8 mouse cellular contexts compared by ENCODE assay signal in the genomic region with DNA sequence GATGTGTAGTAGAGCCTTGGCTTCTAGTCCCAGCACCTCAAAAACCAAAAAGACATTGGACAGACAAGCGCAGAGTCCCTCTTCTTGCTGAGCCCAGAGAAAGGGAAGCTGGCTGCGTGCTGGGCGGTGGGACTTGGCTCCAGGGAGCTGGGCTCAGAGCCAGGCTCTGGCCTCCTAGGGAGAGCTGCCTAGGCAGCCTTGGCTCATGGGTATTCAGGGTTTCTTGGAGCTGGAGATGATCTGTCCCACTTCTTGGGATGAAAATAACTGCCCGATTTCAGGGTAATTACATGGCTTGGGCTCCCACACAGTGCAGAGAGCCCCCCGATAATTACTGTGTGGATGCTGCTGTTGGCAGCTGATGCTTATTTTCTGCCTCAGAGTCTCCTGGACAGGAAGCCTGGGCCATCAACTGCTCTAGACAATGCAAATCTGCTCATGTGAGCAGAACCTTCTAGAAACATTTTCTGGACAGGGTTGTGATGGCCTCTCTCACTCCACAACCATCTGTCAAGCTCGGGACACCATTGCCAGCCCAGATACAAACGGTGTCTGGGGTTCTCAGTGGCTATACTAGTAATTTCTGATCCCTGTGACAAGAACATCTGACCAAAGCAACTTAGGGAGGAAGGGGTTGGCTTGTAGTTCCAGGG. TPM values are rescaled to one million over a fixed set of nuclear protein-coding genes. Genes with fewer than 3 reads are reported as not detected.
DNase-seq lines count a peak whose midpoint lies in the region; ATAC-seq lines count a peak whose summit lies in the region.

No protein-coding gene starts in this region.

- no peaks in the 10 kb centered on the region for H3K27me3 ChIP-seq in midbrain, embryonic 11.5 days (ENCODE audit: control insufficient read depth, insufficient read depth, low read length)
- no peaks in the 10 kb centered on the region for H3K27me3 ChIP-seq in midbrain, embryonic 16.5 days (ENCODE audit: control insufficient read depth, insufficient read depth, low read depth, low read length)
- H3K27me3 ChIP-seq in stomach, embryonic 16.5 days (ENCODE audit: control insufficient read depth, insufficient read depth, low read length): no peaks in the 10 kb centered on the region

- peaks cover 9% of the 10 kb centered on the region for H3K4me1 ChIP-seq in midbrain, embryonic 11.5 days (ENCODE audit: control insufficient read depth, insufficient read depth, low read length)
- H3K4me1 ChIP-seq in midbrain, embryonic 16.5 days (ENCODE audit: control insufficient read depth, insufficient read depth, low read length): no peaks in the 10 kb centered on the region
- H3K4me1 ChIP-seq in stomach, embryonic 16.5 days (ENCODE audit: control insufficient read depth, insufficient read depth, low read length): no peaks in the 10 kb centered on the region

- ATAC-seq in midbrain, embryonic 11.5 days (ENCODE audit: low FRiP score): no peak
- no peak for ATAC-seq in midbrain, embryonic 16.5 days
- ATAC-seq in stomach, embryonic 16.5 days (ENCODE audit: insufficient read depth, low FRiP score): no peak

- no peak overlapping the region for H3K9ac ChIP-seq in midbrain, embryonic 11.5 days (ENCODE audit: low read length)
- H3K9ac ChIP-seq in midbrain, embryonic 16.5 days (ENCODE audit: low read depth, low read length): no peak overlapping the region
- no peak overlapping the region for H3K9ac ChIP-seq in stomach, embryonic 16.5 days (ENCODE audit: low read length)

- H3K36me3 ChIP-seq in midbrain, embryonic 11.5 days (ENCODE audit: control insufficient read depth, insufficient read depth, low read length): no peaks in the 10 kb centered on the region
- no peaks in the 10 kb centered on the region for H3K36me3 ChIP-seq in midbrain, embryonic 16.5 days (ENCODE audit: control insufficient read depth, insufficient read depth, low read length)
- H3K36me3 ChIP-seq in stomach, embryonic 16.5 days (ENCODE audit: control insufficient read depth, insufficient read depth, low read length): no peaks in the 10 kb centered on the region

- no peak overlapping the region for H3K4me2 ChIP-seq in midbrain, embryonic 11.5 days
- H3K4me2 ChIP-seq in midbrain, embryonic 16.5 days (ENCODE audit: low read length): no peak overlapping the region
- no peak overlapping the region for H3K4me2 ChIP-seq in stomach, embryonic 16.5 days (ENCODE audit: low read depth, low read length)

- H3K4me3 ChIP-seq in midbrain, embryonic 11.5 days (ENCODE audit: low read depth, low read length): no peak overlapping the region
- H3K4me3 ChIP-seq in midbrain, embryonic 16.5 days (ENCODE audit: low read depth, low read length): no peak overlapping the region
- no peak overlapping the region for H3K4me3 ChIP-seq in stomach, embryonic 16.5 days (replicated peaks; ENCODE audit: low read length)

- no peaks in the 10 kb centered on the region for H3K9me3 ChIP-seq in midbrain, embryonic 11.5 days (ENCODE audit: control insufficient read depth, low read length)
- no peaks in the 10 kb centered on the region for H3K9me3 ChIP-seq in midbrain, embryonic 16.5 days (replicated peaks; ENCODE audit: control insufficient read depth, low read length, poor library complexity, severe bottlenecking)
- H3K9me3 ChIP-seq in stomach, embryonic 16.5 days (replicated peaks; ENCODE audit: control insufficient read depth, low read length): no peaks in the 10 kb centered on the region

- H3K27ac ChIP-seq in midbrain, embryonic 11.5 days (ENCODE audit: low read depth, low read length): no peak overlapping the region
- H3K27ac ChIP-seq in midbrain, embryonic 16.5 days (ENCODE audit: low read length): no peak overlapping the region; the same call in 1 of the 2 replicates
- H3K27ac ChIP-seq in stomach, embryonic 16.5 days (ENCODE audit: low read length): peak overlapping the region; percentile 12; the same call in 1 of the 2 replicates

- WGBS in midbrain, embryonic 11.5 days: 85% methylated on average over 7 of the region's 7 CpGs
- whole genome bisulfite sequencing in midbrain, embryonic 16.5 days: 80% methylated on average over 7 of the region's 7 CpGs
- 64% methylated on average over 7 of the region's 7 CpGs for WGBS in stomach, embryonic 16.5 days

- DNase-seq in adrenal gland, postnatal 14 days: peak; percentile 54
- DNase-seq in adrenal gland, postnatal 4 days (ENCODE audit: low spot score in 2 of 2): no peak
- peak; percentile 69 for DNase-seq in midbrain, embryonic 11.5 days (ENCODE audit: low spot score, missing footprints)
- DNase-seq in heart, adult 9 months (ENCODE audit: low spot score in 2 of 2): peak; percentile 52 to 53
- DNase-seq in layer of hippocampus, postnatal 36 days: peak; percentile 54 to 65
- no peak for DNase-seq in cerebellum, adult 11 months

RNA-seq across cellular contexts. Expression of a gene that starts 33.3 kb away (rescaled TPM):
- total RNA-seq in adrenal gland, postnatal 14 days (2021): 5.8 TPM in 2 replicates
- total RNA-seq in adrenal gland, postnatal 4 days (2021): 10 to 100 TPM; 10.6 to 11.3 TPM
- 48.5 and 48.8 TPM in 2 replicates for polyA plus RNA-seq in midbrain, embryonic 11.5 days (2014; fragmentation: Nextera tagmentation; extraction: Ambion mirVana)
- polyA plus RNA-seq in midbrain, embryonic 16.5 days (2015; fragmentation: Nextera tagmentation; extraction: Ambion mirVana): 4.7 and 5.4 TPM in 2 replicates
- total RNA-seq in layer of hippocampus, postnatal 36 days (2021): 1 to 10 TPM; 4.4 to 5.4 TPM
- 43.2 and 43.9 TPM in 2 replicates for polyA plus RNA-seq in stomach, embryonic 16.5 days (2015; fragmentation: Nextera tagmentation; extraction: Ambion mirVana)

RNA-seq across cellular contexts. Expression of a gene that starts 60.0 kb away (rescaled TPM):
- 10.0 and 19.6 TPM in 2 replicates for total RNA-seq in adrenal gland, postnatal 14 days (2021)
- 10 to 100 TPM; 21.8 to 24.3 TPM for total RNA-seq in adrenal gland, postnatal 4 days (2021)
- polyA plus RNA-seq in midbrain, embryonic 11.5 days (2014; fragmentation: Nextera tagmentation; extraction: Ambion mirVana): 16.1 and 18.3 TPM in 2 replicates
- 12.6 and 14.9 TPM in 2 replicates for polyA plus RNA-seq in midbrain, embryonic 16.5 days (2015; fragmentation: Nextera tagmentation; extraction: Ambion mirVana)
- total RNA-seq in layer of hippocampus, postnatal 36 days (2021): 10 to 100 TPM; 14.6 to 21.0 TPM
- 11.9 and 13.3 TPM in 2 replicates for polyA plus RNA-seq in stomach, embryonic 16.5 days (2015; fragmentation: Nextera tagmentation; extraction: Ambion mirVana)

Comparison
In these comparisons a context has a peak if more than half of its experiments do, and no peak if none do; other contexts are left out.
1. DNase-seq: peak in adrenal gland, postnatal 14 days (single experiment), midbrain, embryonic 11.5 days (single experiment), heart, adult 9 months (2 of 2) and layer of hippocampus, postnatal 36 days (2 of 2); none in adrenal gland, postnatal 4 days (0 of 2) and cerebellum, adult 11 months (single experiment).